Mouse (Mus musculus) embryo, embryonic 10.5 days (tissue): Measurements from ENCODE around the gene Sf1.

Source experiments
- DNase-seq: peaks from one replicate; pipeline ENCODE4 v3.0.0-alpha.2; 2015; ENCODE audit warnings: low spot score

The Sf1 gene

GRCm38 (mm10) chr19:6375423-6376254, 12.1 kb downstream of the Sf1 start:
- no peak for DNase-seq

GRCm38 (mm10) chr19:6376255-6376564, 12.7 kb downstream of the Sf1 start:
- DNase-seq = peak; percentile 62

GRCm38 (mm10) chr19:6376643-6377042, 13.2 kb downstream of the Sf1 start:
- no peak for DNase-seq

- DNase-seq = peak; percentile 49
These were observed 14.0 kb downstream of the Sf1 start for GRCm38 (mm10) chr19:6377327-6378040.

GRCm38 (mm10) chr19:6380411-6381166, 17.1 kb downstream of the Sf1 start:
- DNase-seq = no peak

GRCm38 (mm10) chr19:6381238-6381637, 17.7 kb downstream of the Sf1 start:
- no peak for DNase-seq

- no peak for DNase-seq
These were observed 18.9 kb downstream of the Sf1 start for GRCm38 (mm10) chr19:6382323-6382924.

GRCm38 (mm10) chr19:6383470-6383869, 20.0 kb downstream of the Sf1 start:
- DNase-seq = no peak

- peak; percentile 40 for DNase-seq
These were observed 20.6 kb downstream of the Sf1 start, which contains the start of gene Pygm for GRCm38 (mm10) chr19:6384128-6384527. Pygm (plus strand) TSS chr19:6384399.

GRCm38 (mm10) chr19:6384954-6385353, 21.5 kb downstream of the Sf1 start:
- DNase-seq = no peak

GRCm38 (mm10) chr19:6385419-6385818, 21.9 kb downstream of the Sf1 start:
- DNase-seq = no peak

GRCm38 (mm10) chr19:6385821-6386220, 22.3 kb downstream of the Sf1 start:
- DNase-seq = no peak

- DNase-seq = no peak
These were observed 22.7 kb downstream of the Sf1 start for GRCm38 (mm10) chr19:6386234-6386633.

GRCm38 (mm10) chr19:6388006-6388405, 24.5 kb downstream of the Sf1 start:
- DNase-seq = no peak

- peak; percentile 54 for DNase-seq
These were observed 26.3 kb downstream of the Sf1 start for GRCm38 (mm10) chr19:6389803-6390202.

GRCm38 (mm10) chr19:6390251-6390650, 26.8 kb downstream of the Sf1 start:
- DNase-seq = no peak

- DNase-seq = no peak
These were observed 29.4 kb downstream of the Sf1 start for GRCm38 (mm10) chr19:6392743-6393393.

- DNase-seq = no peak
These were observed 30.1 kb downstream of the Sf1 start for GRCm38 (mm10) chr19:6393637-6394036.

- DNase-seq = no peak
These were observed 32.7 kb downstream of the Sf1 start for GRCm38 (mm10) chr19:6396237-6396636.

GRCm38 (mm10) chr19:6397582-6398249, 34.2 kb downstream of the Sf1 start:
- DNase-seq = no peak
